Mouse (Mus musculus): ENCODE data around the gene Nwd1. TPM values are rescaled to one million over a fixed set of nuclear protein-coding genes. Genes with fewer than 3 reads are reported as not detected.
A peak's percentile ranks its signal among the peaks of the same experiment; 100 is the strongest.

Gene Nwd1
- polyA plus RNA-seq, 2 experiments = 0.15 to 0.21 TPM

- no peak overlapping the region for H3K27ac ChIP-seq (replicated peaks; ENCODE audit: low read depth, low read length)
- H3K27me3 ChIP-seq (ENCODE audit: control insufficient read depth, insufficient read depth, low read length) = no peaks in the 10 kb centered on the region
- H3K4me2 ChIP-seq (replicated peaks; ENCODE audit: low read depth, low read length, severe bottlenecking) = peak overlapping the region; percentile 89
- peak overlapping the region; percentile 85 for H3K4me3 ChIP-seq (replicated peaks; ENCODE audit: low read length)
- no peak for DNase-seq (ENCODE audit: low spot score)
- H3K4me1 ChIP-seq (ENCODE audit: control insufficient read depth, insufficient read depth, low read length) = peaks cover 9% of the 10 kb centered on the region
- under 1% methylated on average over 30 of the region's 30 CpGs for WGBS
- no peak for TF ChIP-seq POLR2A (IDR thresholded peaks at IDR 0.05; ENCODE audit: borderline replicate concordance, extremely low read depth, insufficient read depth, insufficient read length)
- no peaks in the 10 kb centered on the region for H3K9me3 ChIP-seq (ENCODE audit: control insufficient read depth, low read length)
- H3K9ac ChIP-seq (ENCODE audit: low read depth, low read length, severe bottlenecking) = peak overlapping the region; percentile 94
- H3K36me3 ChIP-seq (ENCODE audit: control insufficient read depth, insufficient read depth, low read length) = peaks cover 41% of the 10 kb centered on the region
- no peak for ATAC-seq (ENCODE audit: low FRiP score, low read depth)
These were observed 77.1 kb downstream of the Nwd1 start for GRCm38 (mm10) chr8:72723651-72724001.

GRCm38 (mm10) chr8:72728636-72729035 is 82.1 kb downstream of the Nwd1 start:
- Histone ChIP-seq H3K36me3 (ENCODE audit: control insufficient read depth, insufficient read depth, low read length) (peaks cover 90% of the 10 kb centered on the region), H3K4me3 (replicated peaks; ENCODE audit: low read length) (no peak overlapping the region), H3K9ac (ENCODE audit: low read depth, low read length, severe bottlenecking) (no peak overlapping the region), H3K27me3 (ENCODE audit: control insufficient read depth, insufficient read depth, low read length) (no peaks in the 10 kb centered on the region), H3K9me3 (ENCODE audit: control insufficient read depth, low read length) (no peaks in the 10 kb centered on the region), H3K4me2 (replicated peaks; ENCODE audit: low read depth, low read length, severe bottlenecking) (no peak overlapping the region), H3K4me1 (ENCODE audit: control insufficient read depth, insufficient read depth, low read length) (peaks cover 9% of the 10 kb centered on the region), H3K27ac (replicated peaks; ENCODE audit: low read depth, low read length) (no peak overlapping the region)
- DNase-seq (ENCODE audit: low spot score) (no peak), ATAC-seq (ENCODE audit: low FRiP score, low read depth) (no peak)
- 100% methylated on average over 1 of the region's 1 CpGs for WGBS
- no peak for TF ChIP-seq POLR2A (IDR thresholded peaks at IDR 0.05; ENCODE audit: borderline replicate concordance, extremely low read depth, insufficient read depth, insufficient read length)

- Histone ChIP-seq H3K4me1 (ENCODE audit: control insufficient read depth, insufficient read depth, low read length) (no peaks in the 10 kb centered on the region), H3K9me3 (ENCODE audit: control insufficient read depth, low read length) (no peaks in the 10 kb centered on the region), H3K9ac (ENCODE audit: low read depth, low read length, severe bottlenecking) (no peak overlapping the region), H3K4me3 (replicated peaks; ENCODE audit: low read length) (no peak overlapping the region), H3K36me3 (ENCODE audit: control insufficient read depth, insufficient read depth, low read length) (peaks cover 92% of the 10 kb centered on the region), H3K27me3 (ENCODE audit: control insufficient read depth, insufficient read depth, low read length) (no peaks in the 10 kb centered on the region), H3K27ac (replicated peaks; ENCODE audit: low read depth, low read length) (no peak overlapping the region), H3K4me2 (replicated peaks; ENCODE audit: low read depth, low read length, severe bottlenecking) (no peak overlapping the region)
- no peak for TF ChIP-seq POLR2A (IDR thresholded peaks at IDR 0.05; ENCODE audit: borderline replicate concordance, extremely low read depth, insufficient read depth, insufficient read length)
- no peak for DNase-seq (ENCODE audit: low spot score)
- no peak for ATAC-seq (ENCODE audit: low FRiP score, low read depth)
- 78% methylated on average over 5 of the region's 5 CpGs for WGBS
These were observed 88.5 kb downstream of the Nwd1 start for GRCm38 (mm10) chr8:72735001-72735400.

GRCm38 (mm10) chr8:72736868-72737267 is 90.4 kb downstream of the Nwd1 start:
- Histone ChIP-seq H3K9ac (ENCODE audit: low read depth, low read length, severe bottlenecking) (no peak overlapping the region), H3K4me2 (replicated peaks; ENCODE audit: low read depth, low read length, severe bottlenecking) (no peak overlapping the region), H3K9me3 (ENCODE audit: control insufficient read depth, low read length) (no peaks in the 10 kb centered on the region), H3K27ac (replicated peaks; ENCODE audit: low read depth, low read length) (no peak overlapping the region), H3K27me3 (ENCODE audit: control insufficient read depth, insufficient read depth, low read length) (no peaks in the 10 kb centered on the region), H3K36me3 (ENCODE audit: control insufficient read depth, insufficient read depth, low read length) (peaks cover 92% of the 10 kb centered on the region), H3K4me3 (replicated peaks; ENCODE audit: low read length) (no peak overlapping the region), H3K4me1 (ENCODE audit: control insufficient read depth, insufficient read depth, low read length) (no peaks in the 10 kb centered on the region)
- DNase-seq (ENCODE audit: low spot score) (no peak), ATAC-seq (ENCODE audit: low FRiP score, low read depth) (no peak)
- no peak for TF ChIP-seq POLR2A (IDR thresholded peaks at IDR 0.05; ENCODE audit: borderline replicate concordance, extremely low read depth, insufficient read depth, insufficient read length)

- Histone ChIP-seq H3K27me3 (ENCODE audit: control insufficient read depth, insufficient read depth, low read length) (no peaks in the 10 kb centered on the region), H3K27ac (replicated peaks; ENCODE audit: low read depth, low read length) (no peak overlapping the region), H3K4me3 (replicated peaks; ENCODE audit: low read length) (no peak overlapping the region), H3K36me3 (ENCODE audit: control insufficient read depth, insufficient read depth, low read length) (peaks cover 97% of the 10 kb centered on the region), H3K9me3 (ENCODE audit: control insufficient read depth, low read length) (no peaks in the 10 kb centered on the region), H3K4me1 (ENCODE audit: control insufficient read depth, insufficient read depth, low read length) (no peaks in the 10 kb centered on the region), H3K9ac (ENCODE audit: low read depth, low read length, severe bottlenecking) (no peak overlapping the region), H3K4me2 (replicated peaks; ENCODE audit: low read depth, low read length, severe bottlenecking) (no peak overlapping the region)
- no peak; the same call in 1 of the 2 replicates for ATAC-seq (ENCODE audit: low FRiP score, low read depth)
- DNase-seq (ENCODE audit: low spot score) = peak; percentile 44
- WGBS = 52% methylated on average over 5 of the region's 5 CpGs
- no peak for TF ChIP-seq POLR2A (IDR thresholded peaks at IDR 0.05; ENCODE audit: borderline replicate concordance, extremely low read depth, insufficient read depth, insufficient read length)
These were observed 99.5 kb downstream of the Nwd1 start for GRCm38 (mm10) chr8:72746061-72746460.

GRCm38 (mm10) chr8:72749846-72750245 is 103.3 kb downstream of the Nwd1 start:
- TF ChIP-seq POLR2A (IDR thresholded peaks at IDR 0.05; ENCODE audit: borderline replicate concordance, extremely low read depth, insufficient read depth, insufficient read length) = no peak
- WGBS = 96% methylated on average over 25 of the region's 26 CpGs
- ATAC-seq (ENCODE audit: low FRiP score, low read depth) (no peak), DNase-seq (ENCODE audit: low spot score) (no peak)
- Histone ChIP-seq H3K4me2 (replicated peaks; ENCODE audit: low read depth, low read length, severe bottlenecking) (no peak overlapping the region), H3K4me3 (replicated peaks; ENCODE audit: low read length) (no peak overlapping the region), H3K4me1 (ENCODE audit: control insufficient read depth, insufficient read depth, low read length) (no peaks in the 10 kb centered on the region), H3K9ac (ENCODE audit: low read depth, low read length, severe bottlenecking) (no peak overlapping the region), H3K36me3 (ENCODE audit: control insufficient read depth, insufficient read depth, low read length) (peaks cover 97% of the 10 kb centered on the region), H3K9me3 (ENCODE audit: control insufficient read depth, low read length) (no peaks in the 10 kb centered on the region), H3K27me3 (ENCODE audit: control insufficient read depth, insufficient read depth, low read length) (no peaks in the 10 kb centered on the region), H3K27ac (replicated peaks; ENCODE audit: low read depth, low read length) (no peak overlapping the region)

Data from limb, embryonic 14.5 days (tissue).